Mouse (Mus musculus) stomach, postnatal 0 days (tissue): ENCODE results near the gene Mtus2. TPM values are rescaled to one million over a fixed set of nuclear protein-coding genes. Genes with fewer than 3 reads are reported as not detected.

Experiments
- ATAC-seq: fragments of 200-750 bp; cut with Nextera tagmentation; 2 replicates; pipeline ENCODE4 v1.8.0; 2017; ENCODE audit not compliant: low FRiP score, low TSS enrichment
- DNase-seq: peaks from one replicate; pipeline ENCODE4 v3.0.0-alpha.2; 2016; ENCODE audit warnings: low spot score
- H3K27ac ChIP-seq: fragments of 300-500 bp; sonication (generic); replicated peaks from 2 replicates; pipeline ENCODE4 v1.5.1; 2014; ENCODE audit warnings: mild to moderate bottlenecking, control low read depth
- H3K27me3 ChIP-seq: fragments of 300-500 bp; sonication (generic); 2 replicates; pipeline ENCODE4 v1.6.1; 2014; ENCODE audit warnings: low read length; ENCODE audit not compliant: control insufficient read depth, insufficient read depth
- H3K36me3 ChIP-seq: fragments of 300-500 bp; sonication (generic); 2 replicates; pipeline ENCODE4 v1.6.1; 2014; ENCODE audit warnings: low read length, mixed read lengths; ENCODE audit not compliant: control insufficient read depth, insufficient read depth
- H3K4me1 ChIP-seq: fragments of 300-500 bp; sonication (generic); replicated peaks from 2 replicates; pipeline ENCODE4 v1.6.1; 2014; ENCODE audit warnings: antibody characterized with exemption; ENCODE audit not compliant: control insufficient read depth, insufficient read depth
- H3K4me2 ChIP-seq: fragments of 300-500 bp; sonication (generic); replicated peaks from 2 replicates; pipeline ENCODE4 v1.6.1; 2014; ENCODE audit warnings: low read depth, mild to moderate bottlenecking, control low read depth, moderate library complexity
- H3K4me3 ChIP-seq: fragments of 300-500 bp; sonication (generic); 2 replicates; pipeline ENCODE4 v1.5.1; 2014; ENCODE audit warnings: low read depth, low read length, control low read depth
- H3K9ac ChIP-seq: fragments of 300-500 bp; sonication (generic); 2 replicates; pipeline ENCODE4 v1.6.1; 2014; ENCODE audit warnings: mild to moderate bottlenecking, low read length, control low read depth, mixed read lengths
- H3K9me3 ChIP-seq: fragments of 300-500 bp; sonication (generic); 2 replicates; pipeline ENCODE4 v1.6.1; 2016; ENCODE audit warnings: low read length; ENCODE audit not compliant: control insufficient read depth
- CTCF ChIP-seq: IDR thresholded peaks from 2 replicates; pipeline ENCODE4 v1.5.1; 2016; ENCODE audit warnings: antibody characterized with exemption, low read depth, mild to moderate bottlenecking, moderate library complexity
- EP300 ChIP-seq: optimal IDR thresholded peaks from 2 replicates; pipeline ENCODE3; 2016; ENCODE audit warnings: antibody characterized with exemption
- WGBS: fragments of 180-500 bp; shearing (Covaris S2); extraction: QIAGEN DNeasy Blood & Tissue Kit; methylation state at CpG from one replicate; pipeline ENCODE4 v1.1.7; 2014; 5-methylcytosine and 5-hydroxymethylcytosine counted together
- polyA plus RNA-seq: library from polyadenylated mRNA; unstranded; fragments of >200 nt; fragmentation: Nextera tagmentation; extraction: Ambion mirVana; gene quantifications from 2 replicates; pipeline ENCODE4 v1.2.1, GENCODE M21; 2015

The Mtus2 gene
- polyA plus RNA-seq, 1 experiment from 2014 or later, result 12.3 TPM

- Histone ChIP-seq H3K9ac (no peak overlapping the region), H3K4me2 (no peak overlapping the region), H3K27ac (no peak overlapping the region), H3K27me3 (no peaks in the 10 kb centered on the region), H3K36me3 (no peaks in the 10 kb centered on the region), H3K9me3 (no peaks in the 10 kb centered on the region), H3K4me1 (no peaks in the 10 kb centered on the region), H3K4me3 (no peak overlapping the region)
- ATAC-seq, result no peak
- TF ChIP-seq CTCF (no peak), EP300 (no peak)
- whole genome bisulfite sequencing, result 72% methylated on average over 3 of the region's 3 CpGs
- DNase-seq, result no peak
Measured at GRCm38 (mm10) chr5:148059339-148059738, 102.2 kb downstream of the Mtus2 start.

GRCm38 (mm10) chr5:148061869-148062268 is 104.7 kb downstream of the Mtus2 start:
- no peak overlapping the region for H3K4me3 ChIP-seq
- DNase-seq (no peak), ATAC-seq (no peak)
- H3K4me2 ChIP-seq, result no peak overlapping the region
- H3K4me1 ChIP-seq, result no peaks in the 10 kb centered on the region
- no peak overlapping the region for H3K27ac ChIP-seq
- no peak overlapping the region for H3K9ac ChIP-seq
- 87% methylated on average over 4 of the region's 4 CpGs for WGBS
- H3K9me3 ChIP-seq, result no peaks in the 10 kb centered on the region
- H3K36me3 ChIP-seq, result no peaks in the 10 kb centered on the region
- H3K27me3 ChIP-seq, result no peaks in the 10 kb centered on the region
- TF ChIP-seq CTCF (0 out of 2 replicates have a peak, but pooled peaks have one; percentile 4), EP300 (no peak)

GRCm38 (mm10) chr5:148063745-148064144 is 106.6 kb downstream of the Mtus2 start:
- Histone ChIP-seq H3K9ac (no peak overlapping the region), H3K9me3 (no peaks in the 10 kb centered on the region), H3K4me3 (no peak overlapping the region), H3K27ac (no peak overlapping the region), H3K4me2 (no peak overlapping the region), H3K27me3 (no peaks in the 10 kb centered on the region), H3K36me3 (no peaks in the 10 kb centered on the region), H3K4me1 (no peaks in the 10 kb centered on the region)
- 53% methylated on average over 3 of the region's 3 CpGs for WGBS
- ATAC-seq, result no peak
- DNase-seq, result no peak
- TF ChIP-seq CTCF (no peak), EP300 (no peak)

GRCm38 (mm10) chr5:148065251-148065650 is 108.1 kb downstream of the Mtus2 start:
- no peak for ATAC-seq
- no peak for TF ChIP-seq CTCF
- no peak for TF ChIP-seq EP300
- Histone ChIP-seq H3K4me1 (no peaks in the 10 kb centered on the region), H3K9me3 (no peaks in the 10 kb centered on the region), H3K4me2 (no peak overlapping the region), H3K27me3 (no peaks in the 10 kb centered on the region), H3K27ac (no peak overlapping the region), H3K4me3 (no peak overlapping the region), H3K36me3 (no peaks in the 10 kb centered on the region), H3K9ac (no peak overlapping the region)
- DNase-seq, result no peak
- 54% methylated on average over 5 of the region's 5 CpGs for WGBS

- ATAC-seq, result no peak
- peak; percentile 39 for DNase-seq
- no peak for TF ChIP-seq EP300
- TF ChIP-seq CTCF, result no peak
- no peak overlapping the region for H3K4me2 ChIP-seq
- H3K4me3 ChIP-seq, result no peak overlapping the region
- no peaks in the 10 kb centered on the region for H3K36me3 ChIP-seq
- 10% methylated on average over 4 of the region's 4 CpGs for WGBS
- no peaks in the 10 kb centered on the region for H3K9me3 ChIP-seq
- H3K9ac ChIP-seq, result no peak overlapping the region
- no peaks in the 10 kb centered on the region for H3K27me3 ChIP-seq
- no peak overlapping the region for H3K27ac ChIP-seq
- H3K4me1 ChIP-seq, result no peaks in the 10 kb centered on the region
Measured at GRCm38 (mm10) chr5:148069909-148070308, 112.8 kb downstream of the Mtus2 start.

- TF ChIP-seq EP300, result no peak
- no peak for TF ChIP-seq CTCF
- Histone ChIP-seq H3K36me3 (no peaks in the 10 kb centered on the region), H3K4me3 (no peak overlapping the region), H3K27ac (no peak overlapping the region), H3K9me3 (no peaks in the 10 kb centered on the region), H3K27me3 (no peaks in the 10 kb centered on the region), H3K9ac (no peak overlapping the region), H3K4me2 (no peak overlapping the region), H3K4me1 (no peaks in the 10 kb centered on the region)
- ATAC-seq (no peak), DNase-seq (peak; percentile 52)
- WGBS, result 2% methylated on average over 9 of the region's 9 CpGs
Measured at GRCm38 (mm10) chr5:148071800-148072199, 114.7 kb downstream of the Mtus2 start.
